Mouse (Mus musculus): ENCODE results near the gene Ankrd27. TPM values are rescaled to one million over a fixed set of nuclear protein-coding genes. Genes with fewer than 3 reads are reported as not detected.
A peak's percentile ranks its signal among the peaks of the same experiment; 100 is the strongest.
"Not testable (repeated sequence)": the region's sequence is repeated elsewhere in the genome, so short reads cannot be mapped to it uniquely, and the experiment has no call there.

Gene Ankrd27
- polyA plus RNA-seq, 1 experiment = 41.6 TPM

- Histone ChIP-seq H3K4me1 (replicated peaks; ENCODE audit: control insufficient read depth, insufficient read depth, low read length) (no peaks in the 10 kb centered on the region), H3K4me3 (ENCODE audit: control insufficient read depth, insufficient read depth, low read length) (no peak overlapping the region), H3K36me3 (ENCODE audit: control insufficient read depth, insufficient read depth, low read length) (no peaks in the 10 kb centered on the region), H3K27me3 (ENCODE audit: control insufficient read depth, insufficient read depth, low read length) (no peaks in the 10 kb centered on the region), H3K27ac (ENCODE audit: control insufficient read depth, insufficient read depth, low read length) (no peak overlapping the region)
- DNase-seq = no peak
- WGBS = 93% methylated on average over 11 of the region's 11 CpGs
- TF ChIP-seq CTCF (IDR thresholded peaks at IDR 0.05; ENCODE audit: borderline replicate concordance, control insufficient read depth, extremely low read depth, insufficient read depth, low read length, poor library complexity) (no peak), POLR2A (IDR thresholded peaks at IDR 0.05; ENCODE audit: control insufficient read depth, extremely low read depth, insufficient read depth, low read length, poor library complexity) (no peak)
Measured at GRCm38 (mm10) chr7:35563071-35563470, 23.0 kb upstream of the Ankrd27 start.

- 88% methylated on average over 2 of the region's 2 CpGs for WGBS
- no peaks in the 10 kb centered on the region for H3K27me3 ChIP-seq (ENCODE audit: control insufficient read depth, insufficient read depth, low read length)
- no peak overlapping the region for H3K4me3 ChIP-seq (ENCODE audit: control insufficient read depth, insufficient read depth, low read length)
- H3K4me1 ChIP-seq (replicated peaks; ENCODE audit: control insufficient read depth, insufficient read depth, low read length) = no peaks in the 10 kb centered on the region
- TF ChIP-seq POLR2A (IDR thresholded peaks at IDR 0.05; ENCODE audit: control insufficient read depth, extremely low read depth, insufficient read depth, low read length, poor library complexity) (no peak), CTCF (IDR thresholded peaks at IDR 0.05; ENCODE audit: borderline replicate concordance, control insufficient read depth, extremely low read depth, insufficient read depth, low read length, poor library complexity) (no peak)
- H3K27ac ChIP-seq (ENCODE audit: control insufficient read depth, insufficient read depth, low read length) = no peak overlapping the region
- DNase-seq = no peak
- no peaks in the 10 kb centered on the region for H3K36me3 ChIP-seq (ENCODE audit: control insufficient read depth, insufficient read depth, low read length)
Measured at GRCm38 (mm10) chr7:35564067-35564865, 21.8 kb upstream of the Ankrd27 start.

- not testable (repeated sequence) for H3K4me1 ChIP-seq (replicated peaks; ENCODE audit: control insufficient read depth, insufficient read depth, low read length); H3K27ac ChIP-seq (ENCODE audit: control insufficient read depth, insufficient read depth, low read length); DNase-seq; H3K4me3 ChIP-seq (ENCODE audit: control insufficient read depth, insufficient read depth, low read length); H3K27me3 ChIP-seq (ENCODE audit: control insufficient read depth, insufficient read depth, low read length); H3K36me3 ChIP-seq (ENCODE audit: control insufficient read depth, insufficient read depth, low read length)
- 93% methylated on average over 10 of the region's 10 CpGs for WGBS
Measured at GRCm38 (mm10) chr7:35564872-35565271, 21.2 kb upstream of the Ankrd27 start.

- H3K36me3 ChIP-seq (ENCODE audit: control insufficient read depth, insufficient read depth, low read length); H3K27me3 ChIP-seq (ENCODE audit: control insufficient read depth, insufficient read depth, low read length); H3K27ac ChIP-seq (ENCODE audit: control insufficient read depth, insufficient read depth, low read length); DNase-seq; H3K4me1 ChIP-seq (replicated peaks; ENCODE audit: control insufficient read depth, insufficient read depth, low read length); H3K4me3 ChIP-seq (ENCODE audit: control insufficient read depth, insufficient read depth, low read length): not testable (repeated sequence)
- WGBS = 89% methylated on average over 13 of the region's 13 CpGs
Measured at GRCm38 (mm10) chr7:35565965-35566364, 20.1 kb upstream of the Ankrd27 start.

GRCm38 (mm10) chr7:35569724-35570123, 16.3 kb upstream of the Ankrd27 start:
- not testable (repeated sequence) for H3K4me1 ChIP-seq (replicated peaks; ENCODE audit: control insufficient read depth, insufficient read depth, low read length); H3K27ac ChIP-seq (ENCODE audit: control insufficient read depth, insufficient read depth, low read length); H3K4me3 ChIP-seq (ENCODE audit: control insufficient read depth, insufficient read depth, low read length); H3K27me3 ChIP-seq (ENCODE audit: control insufficient read depth, insufficient read depth, low read length); DNase-seq; H3K36me3 ChIP-seq (ENCODE audit: control insufficient read depth, insufficient read depth, low read length)
- WGBS = 85% methylated on average over 4 of the region's 4 CpGs

GRCm38 (mm10) chr7:35570883-35571282, 15.2 kb upstream of the Ankrd27 start:
- not testable (repeated sequence) for DNase-seq; H3K27ac ChIP-seq (ENCODE audit: control insufficient read depth, insufficient read depth, low read length); H3K4me3 ChIP-seq (ENCODE audit: control insufficient read depth, insufficient read depth, low read length); H3K27me3 ChIP-seq (ENCODE audit: control insufficient read depth, insufficient read depth, low read length); H3K36me3 ChIP-seq (ENCODE audit: control insufficient read depth, insufficient read depth, low read length); H3K4me1 ChIP-seq (replicated peaks; ENCODE audit: control insufficient read depth, insufficient read depth, low read length)
- 30% methylated on average over 6 of the region's 6 CpGs for WGBS

GRCm38 (mm10) chr7:35579849-35580248, 6.2 kb upstream of the Ankrd27 start:
- peak; percentile 65; the same call in 1 of the 2 replicates for TF ChIP-seq CTCF (IDR thresholded peaks at IDR 0.05; ENCODE audit: borderline replicate concordance, control insufficient read depth, extremely low read depth, insufficient read depth, low read length, poor library complexity)
- TF ChIP-seq POLR2A (IDR thresholded peaks at IDR 0.05; ENCODE audit: control insufficient read depth, extremely low read depth, insufficient read depth, low read length, poor library complexity) = no peak
- Histone ChIP-seq H3K4me1 (replicated peaks; ENCODE audit: control insufficient read depth, insufficient read depth, low read length) (peaks cover 8% of the 10 kb centered on the region), H3K4me3 (ENCODE audit: control insufficient read depth, insufficient read depth, low read length) (no peak overlapping the region), H3K27me3 (ENCODE audit: control insufficient read depth, insufficient read depth, low read length) (peaks cover 12% of the 10 kb centered on the region; the same call in 1 of the 2 replicates), H3K27ac (ENCODE audit: control insufficient read depth, insufficient read depth, low read length) (no peak overlapping the region), H3K36me3 (ENCODE audit: control insufficient read depth, insufficient read depth, low read length) (no peaks in the 10 kb centered on the region)
- DNase-seq = peak; percentile 65
- WGBS = 57% methylated on average over 4 of the region's 4 CpGs
